Mouse (Mus musculus) forebrain, embryonic 11.5 days (tissue): Measurements from ENCODE around the gene Olfr224. TPM values are rescaled to one million over a fixed set of nuclear protein-coding genes. Genes with fewer than 3 reads are reported as not detected.

Experiments used
- ATAC-seq: fragments of 200-750 bp; cut with Nextera tagmentation; replicated peaks from 2 replicates; pipeline ENCODE4 v1.8.0; 2017; ENCODE audit warnings: moderate TSS enrichment; ENCODE audit not compliant: low FRiP score
- DNase-seq: peaks from one replicate; pipeline ENCODE4 v3.0.0-alpha.2; 2017; ENCODE audit warnings: low spot score
- H3K27ac ChIP-seq: fragments of 300-500 bp; sonication (generic); 2 replicates; pipeline ENCODE4 v1.5.1; 2014; ENCODE audit warnings: low read depth, low read length
- H3K27me3 ChIP-seq: fragments of 300-500 bp; sonication (generic); 2 replicates; pipeline ENCODE4 v1.6.1; 2014; ENCODE audit warnings: mild to moderate bottlenecking, low read length, mixed read lengths; ENCODE audit not compliant: control insufficient read depth, insufficient read depth
- H3K36me3 ChIP-seq: fragments of 300-500 bp; sonication (generic); 2 replicates; pipeline ENCODE4 v1.6.1; 2014; ENCODE audit warnings: mild to moderate bottlenecking, low read length, moderate library complexity, mixed read lengths; ENCODE audit not compliant: control insufficient read depth, insufficient read depth
- H3K4me1 ChIP-seq: fragments of 300-500 bp; sonication (generic); replicated peaks from 2 replicates; pipeline ENCODE4 v1.6.1; 2014; ENCODE audit warnings: low read length, mixed read lengths; ENCODE audit not compliant: control insufficient read depth, insufficient read depth
- H3K4me2 ChIP-seq: fragments of 300-500 bp; sonication (generic); 2 replicates; pipeline ENCODE4 v1.6.1; 2014; ENCODE audit warnings: low read depth, mild to moderate bottlenecking, low read length, moderate library complexity, mixed read lengths; ENCODE audit not compliant: severe bottlenecking
- H3K4me3 ChIP-seq: fragments of 300-500 bp; sonication (generic); 2 replicates; pipeline ENCODE4 v1.5.1; 2014; ENCODE audit warnings: low read depth, low read length
- H3K9ac ChIP-seq: fragments of 300-500 bp; sonication (generic); 2 replicates; pipeline ENCODE4 v1.6.1; 2014; ENCODE audit warnings: low read length
- H3K9me3 ChIP-seq: fragments of 300-500 bp; sonication (generic); 2 replicates; pipeline ENCODE4 v1.6.1; 2016; ENCODE audit warnings: low read length, mixed read lengths; ENCODE audit not compliant: control insufficient read depth
- WGBS: fragments of 180-500 bp; shearing (Covaris S2); extraction: QIAGEN DNeasy Blood & Tissue Kit; methylation state at CpG from one replicate; pipeline ENCODE4 v1.1.7; 2014; 5-methylcytosine and 5-hydroxymethylcytosine counted together
- polyA plus RNA-seq: library from polyadenylated mRNA; unstranded; fragments of >200 nt; fragmentation: Nextera tagmentation; extraction: Ambion mirVana; gene quantifications from 2 replicates; pipeline ENCODE4 v1.2.1, GENCODE M21; 2014

The Olfr224 gene
- polyA plus RNA-seq, 1 experiment from 2014 or later = not detected

DNA sequence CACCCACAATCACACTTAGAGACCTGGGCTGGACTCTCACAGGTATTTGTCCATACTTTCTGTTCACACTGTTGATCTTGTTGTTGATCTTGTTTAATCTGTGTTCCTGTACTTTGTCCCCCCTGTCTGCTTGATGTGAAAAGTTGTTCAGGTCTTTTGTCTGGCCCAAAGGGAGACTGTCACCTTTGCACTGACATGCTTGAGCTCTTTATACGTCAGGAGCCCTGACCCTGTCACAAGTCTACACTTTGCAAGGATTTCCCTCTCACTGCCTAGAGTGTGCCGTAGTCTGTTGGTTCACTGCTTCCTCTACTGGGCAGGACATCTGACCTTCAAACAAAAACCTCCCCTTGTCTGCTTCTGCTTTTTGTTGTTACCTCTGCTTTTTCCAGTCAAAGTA lies 34.3 kb upstream of the Olfr224 start:
- ATAC-seq = no peak

DNA sequence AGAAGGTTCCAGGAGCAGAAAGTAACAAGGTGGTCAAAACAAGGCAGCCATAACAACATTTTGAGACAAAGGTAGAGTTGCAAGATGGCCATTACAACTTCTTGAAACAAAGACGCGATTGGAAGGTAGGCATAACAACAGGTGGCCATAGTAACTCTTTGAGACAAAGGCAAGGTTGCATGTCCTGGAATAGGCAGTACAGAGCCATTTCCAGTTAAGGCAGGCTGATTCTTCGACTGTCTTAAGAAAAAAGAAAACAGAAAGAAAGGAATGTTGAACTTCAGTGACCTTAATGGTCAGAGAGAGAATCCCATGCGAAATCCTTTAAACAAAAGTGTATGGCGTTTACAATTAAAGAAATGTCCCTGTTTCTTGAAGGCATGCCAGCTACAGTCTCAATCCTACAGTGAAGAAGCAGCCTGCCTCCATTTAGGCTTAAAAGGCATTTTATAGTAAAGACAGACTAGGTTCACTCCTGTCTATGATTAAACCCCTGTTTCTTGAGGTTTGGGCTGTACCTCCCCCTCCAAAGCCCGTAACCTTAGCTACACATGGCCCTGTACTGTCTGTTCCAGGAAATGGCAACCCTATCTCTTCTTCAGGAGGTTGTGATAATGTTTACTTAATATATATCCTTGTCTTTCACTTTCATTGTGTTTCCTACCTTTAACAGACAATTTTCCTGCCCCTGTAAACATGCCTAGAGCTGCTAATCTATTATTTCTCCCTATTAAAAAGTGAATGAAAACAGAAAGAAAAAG lies 32.6 kb upstream of the Olfr224 start:
- DNase-seq (no peak), ATAC-seq (no peak)
- no peak overlapping the region for H3K9ac ChIP-seq
- no peaks in the 10 kb centered on the region for H3K36me3 ChIP-seq
- no peaks in the 10 kb centered on the region for H3K4me1 ChIP-seq
- 82% methylated on average over 6 of the region's 6 CpGs for WGBS
- no peak overlapping the region for H3K4me2 ChIP-seq
- no peaks in the 10 kb centered on the region for H3K9me3 ChIP-seq
- no peak overlapping the region for H3K4me3 ChIP-seq
- no peak overlapping the region for H3K27ac ChIP-seq
- no peaks in the 10 kb centered on the region for H3K27me3 ChIP-seq

More for the DNA sequence above, 34.3 kb upstream of the Olfr224 start:
- Histone ChIP-seq H3K4me2 (no peak overlapping the region), H3K9me3 (no peaks in the 10 kb centered on the region), H3K4me3 (no peak overlapping the region), H3K27ac (no peak overlapping the region), H3K9ac (no peak overlapping the region), H3K4me1 (no peaks in the 10 kb centered on the region), H3K36me3 (no peaks in the 10 kb centered on the region), H3K27me3 (no peaks in the 10 kb centered on the region)
- WGBS = 71% methylated on average over 2 of the region's 2 CpGs
- DNase-seq = no peak

DNA sequence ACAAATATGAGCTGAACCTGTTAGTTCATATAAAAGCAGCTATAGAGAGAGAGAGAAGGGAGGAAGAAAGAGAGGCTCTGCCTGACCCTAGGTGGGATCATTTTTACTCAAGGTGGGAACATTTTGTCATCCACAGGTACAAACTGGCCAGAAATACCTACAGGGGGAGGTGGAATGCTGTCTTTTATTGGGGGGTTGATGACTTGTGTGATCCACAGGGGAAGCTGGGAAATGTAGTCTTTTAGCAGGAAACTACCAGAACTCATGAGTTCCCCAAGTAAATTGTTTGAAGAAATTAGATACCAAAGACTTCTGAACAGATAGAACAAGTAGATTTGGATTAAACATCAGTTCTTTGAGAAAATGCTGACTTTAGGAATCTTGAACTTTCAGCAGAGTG lies 31.7 kb upstream of the Olfr224 start:
- H3K27ac ChIP-seq = no peak overlapping the region
- no peak overlapping the region for H3K4me3 ChIP-seq
- H3K27me3 ChIP-seq = no peaks in the 10 kb centered on the region

DNA sequence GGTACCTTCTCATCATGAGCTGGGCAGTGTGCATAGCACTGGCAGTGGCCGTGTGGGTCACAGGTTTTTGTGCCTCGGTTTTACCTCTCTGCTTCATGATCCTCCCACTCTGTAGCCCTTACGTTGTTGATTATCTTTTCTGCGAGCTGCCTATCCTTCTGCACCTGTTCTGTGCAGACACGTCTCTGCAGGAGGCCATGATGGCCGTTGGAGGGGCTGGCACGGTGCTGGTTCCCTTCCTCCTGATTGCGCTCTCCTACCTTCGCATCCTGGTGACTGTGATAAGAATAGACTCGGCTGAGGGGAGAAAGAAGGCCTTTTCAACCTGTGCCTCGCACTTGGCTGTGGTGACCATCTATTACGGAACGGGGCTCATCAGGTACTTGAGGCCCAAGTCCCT lies 27.5 kb upstream of the Olfr224 start:
- H3K4me1 ChIP-seq = no peaks in the 10 kb centered on the region
- no peak overlapping the region for H3K9ac ChIP-seq

More for the DNA sequence above, 31.7 kb upstream of the Olfr224 start:
- no peak for ATAC-seq
- no peaks in the 10 kb centered on the region for H3K36me3 ChIP-seq
- no peak overlapping the region for H3K9ac ChIP-seq
- H3K4me2 ChIP-seq = no peak overlapping the region
- no peak for DNase-seq
- no peaks in the 10 kb centered on the region for H3K4me1 ChIP-seq
- no peaks in the 10 kb centered on the region for H3K9me3 ChIP-seq

DNA sequence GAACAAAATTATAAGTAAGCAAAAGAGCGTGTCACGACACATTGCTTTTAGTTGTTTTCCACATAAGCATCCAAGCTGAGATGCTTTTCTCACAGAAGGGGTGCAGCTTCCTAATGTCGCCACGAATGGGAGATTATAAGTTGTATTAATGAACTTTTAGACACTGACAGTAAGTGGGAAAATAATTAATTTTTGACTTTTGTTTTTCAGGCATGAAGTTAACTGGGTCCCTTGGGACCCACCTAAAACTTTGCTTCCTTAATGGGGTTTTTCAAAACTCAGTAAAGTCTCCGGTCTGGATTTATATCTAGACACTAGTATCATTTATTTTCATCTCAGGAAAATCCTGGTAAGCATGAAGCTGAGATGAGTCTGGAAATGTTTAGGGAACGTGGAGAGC lies 24.5 kb upstream of the Olfr224 start, which contains the start of gene Olfr324:
Gene Olfr324 (plus strand): TSS at position 301 of the 400 bp plus-strand sequence.
- H3K4me3 ChIP-seq = no peak within 1 kb of the TSS
- no peaks in the 10 kb centered on the region for H3K9me3 ChIP-seq
- H3K9ac ChIP-seq = no peak within 1 kb of the TSS
- no peak within 1 kb of the TSS for H3K4me2 ChIP-seq
- H3K27me3 ChIP-seq = no peaks in the 10 kb centered on the region
- no peak for DNase-seq
- ATAC-seq = no peak
- WGBS = 90% methylated on average over 6 of the region's 6 CpGs
- H3K27ac ChIP-seq = no peak within 1 kb of the TSS
- no peaks in the 10 kb centered on the region for H3K4me1 ChIP-seq
- H3K36me3 ChIP-seq = no peaks in the 10 kb centered on the region

More for the DNA sequence above, 27.5 kb upstream of the Olfr224 start:
- Histone ChIP-seq H3K27me3 (no peaks in the 10 kb centered on the region), H3K27ac (no peak overlapping the region), H3K4me3 (no peak overlapping the region), H3K4me2 (no peak overlapping the region), H3K36me3 (no peaks in the 10 kb centered on the region), H3K9me3 (no peaks in the 10 kb centered on the region)
- 88% methylated on average over 13 of the region's 13 CpGs for WGBS
- no peak for DNase-seq
- no peak for ATAC-seq

DNA sequence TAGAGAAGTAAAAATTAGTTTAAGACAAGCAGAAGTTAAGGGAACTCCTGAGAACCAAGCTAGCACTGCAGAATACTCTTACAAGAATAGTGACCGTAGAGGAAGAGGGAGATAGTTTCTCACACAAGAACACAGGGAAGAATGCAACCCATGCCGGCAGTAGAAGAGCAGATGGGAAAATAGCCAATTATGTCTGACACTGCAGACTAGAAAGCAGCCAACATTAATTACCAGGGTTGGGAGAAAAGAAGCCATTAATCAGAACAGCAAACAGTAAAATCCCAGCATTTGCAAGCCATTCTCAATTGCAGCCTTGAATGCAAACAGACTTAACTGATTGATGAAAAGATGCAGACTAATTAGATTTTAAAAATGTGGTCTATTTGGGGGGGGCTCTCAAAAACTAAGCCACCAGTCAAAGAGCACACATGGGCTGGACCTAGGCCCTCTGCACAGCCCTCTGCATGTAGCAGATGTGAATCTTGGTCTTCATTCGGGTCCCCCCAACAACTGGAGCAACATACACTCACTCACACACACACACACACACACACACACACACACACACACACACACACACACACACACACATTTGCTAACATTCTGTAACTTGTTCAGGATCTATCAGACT lies 18.4 kb upstream of the Olfr224 start:
- ATAC-seq = peak; percentile 44

DNA sequence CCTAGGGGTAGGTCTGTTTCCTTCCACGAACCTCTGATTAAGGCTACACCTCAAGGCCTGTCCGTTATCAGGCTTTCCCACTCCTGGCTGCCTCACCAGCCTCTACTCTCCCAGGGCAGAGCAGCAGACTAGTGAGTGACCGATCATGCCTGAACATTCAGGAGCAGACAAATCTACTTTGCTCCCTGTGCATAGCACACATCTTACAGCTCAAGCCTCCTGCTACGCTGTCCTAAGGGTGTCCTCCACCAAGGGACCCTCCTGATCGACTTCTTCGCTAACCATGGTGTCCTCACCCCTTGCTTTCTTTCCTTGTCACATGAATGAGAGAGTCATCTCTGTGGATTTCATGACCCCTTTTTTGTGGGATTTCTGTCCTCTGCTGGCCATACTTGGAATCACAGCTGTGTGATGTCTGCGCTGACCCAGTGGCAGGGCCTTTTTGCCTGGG lies 17.6 kb upstream of the Olfr224 start:
- Histone ChIP-seq H3K9ac (no peak overlapping the region), H3K4me3 (no peak overlapping the region), H3K27ac (no peak overlapping the region), H3K27me3 (no peaks in the 10 kb centered on the region), H3K9me3 (no peaks in the 10 kb centered on the region), H3K4me1 (no peaks in the 10 kb centered on the region; the same call in 1 of the 2 replicates), H3K36me3 (no peaks in the 10 kb centered on the region), H3K4me2 (no peak overlapping the region)
- 68% methylated on average over 7 of the region's 7 CpGs for WGBS
- DNase-seq (peak; percentile 64), ATAC-seq (no peak)

More for the DNA sequence above, 18.4 kb upstream of the Olfr224 start:
- no peak overlapping the region for H3K4me2 ChIP-seq
- H3K27ac ChIP-seq = no peak overlapping the region
- no peaks in the 10 kb centered on the region for H3K27me3 ChIP-seq
- H3K36me3 ChIP-seq = no peaks in the 10 kb centered on the region
- no peak overlapping the region for H3K9ac ChIP-seq
- 64% methylated on average over 3 of the region's 3 CpGs for WGBS
- no peaks in the 10 kb centered on the region; the same call in 1 of the 2 replicates for H3K4me1 ChIP-seq
- no peak for DNase-seq
- no peak overlapping the region for H3K4me3 ChIP-seq
- no peaks in the 10 kb centered on the region for H3K9me3 ChIP-seq

DNA sequence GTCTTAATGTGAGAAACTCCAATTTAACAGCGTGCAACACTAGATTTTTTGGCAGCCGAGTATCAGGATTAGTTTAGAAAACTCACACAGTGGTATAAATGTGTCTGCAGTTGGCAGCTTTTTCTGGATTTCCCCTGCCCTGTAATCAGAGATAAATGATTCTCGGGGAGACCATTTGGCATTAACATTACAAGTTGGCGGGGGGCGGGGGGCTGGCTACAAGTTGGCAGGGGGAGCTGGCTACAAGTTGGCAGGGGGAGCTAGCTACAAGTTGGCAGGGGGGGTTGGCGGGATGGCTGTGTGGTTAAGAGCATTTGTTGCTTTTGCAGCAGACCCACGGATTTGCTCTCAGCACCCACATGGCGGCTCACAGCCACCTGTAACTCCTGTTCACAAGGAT lies 8.3 kb upstream of the Olfr224 start:
- H3K27me3 ChIP-seq = no peaks in the 10 kb centered on the region
- H3K36me3 ChIP-seq = no peaks in the 10 kb centered on the region
- H3K9me3 ChIP-seq = no peaks in the 10 kb centered on the region
- H3K27ac ChIP-seq = no peak overlapping the region
- WGBS = 84% methylated on average over 8 of the region's 8 CpGs
- H3K4me2 ChIP-seq = no peak overlapping the region
- DNase-seq (no peak), ATAC-seq (no peak)
- no peaks in the 10 kb centered on the region for H3K4me1 ChIP-seq
- no peak overlapping the region for H3K4me3 ChIP-seq
- no peak overlapping the region for H3K9ac ChIP-seq
